Mouse (Mus musculus): Measurements from ENCODE around the gene Actr5. TPM values are rescaled to one million over a fixed set of nuclear protein-coding genes. Genes with fewer than 3 reads are reported as not detected.
A peak's percentile ranks its signal among the peaks of the same experiment; 100 is the strongest.

Actr5 gene
- polyA plus RNA-seq, 1 experiment from 2014 or later: 10.1 TPM

DNA sequence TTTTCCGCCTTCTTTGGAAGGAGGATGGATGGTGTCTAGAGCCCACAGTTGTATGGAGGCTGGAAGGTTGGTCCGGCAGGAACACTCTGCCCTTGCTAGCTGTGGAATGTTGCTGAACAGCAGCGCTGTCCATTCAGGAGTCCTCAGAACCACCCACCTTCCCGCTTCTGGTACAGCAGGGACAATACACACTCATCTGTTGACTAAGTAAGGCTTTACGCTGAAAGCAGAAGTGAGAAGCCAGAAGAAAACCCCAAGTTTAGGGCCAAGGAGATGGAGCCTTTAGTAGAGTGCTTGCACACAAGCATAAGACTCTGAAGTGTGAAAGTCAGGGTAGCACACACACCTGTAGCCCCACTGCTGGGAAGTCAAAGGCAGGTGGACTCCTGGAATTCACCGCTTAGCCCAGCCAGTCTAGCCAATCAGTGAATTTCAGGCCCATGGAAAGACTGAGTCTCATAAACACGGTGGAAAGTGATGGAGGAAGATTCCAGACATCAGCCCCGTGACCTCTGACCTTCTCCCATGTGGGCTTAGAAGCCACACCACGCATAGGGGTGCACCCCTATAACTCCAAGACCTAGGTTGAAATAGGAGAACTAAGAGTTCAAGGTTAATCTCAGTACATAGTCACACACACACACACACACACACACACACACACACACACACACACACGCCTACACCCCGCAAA lies 57.8 kb downstream of the Actr5 start:
- H3K36me3 ChIP-seq: no peaks in the 10 kb centered on the region
- peaks cover 31% of the 10 kb centered on the region for H3K4me1 ChIP-seq
- ATAC-seq (ENCODE audit: borderline replicate concordance, extremely low read depth, low FRiP score, low TSS enrichment): no peak
- H3K4me2 ChIP-seq: no peak overlapping the region
- no peaks in the 10 kb centered on the region for H3K9me3 ChIP-seq
- WGBS: 41% methylated on average over 11 of the region's 11 CpGs
- H3K27ac ChIP-seq: peak overlapping the region; percentile 51; the same call in 1 of the 2 replicates
- no peak overlapping the region for H3K9ac ChIP-seq
- no peak overlapping the region for H3K4me3 ChIP-seq
- no peaks in the 10 kb centered on the region for H3K27me3 ChIP-seq

DNA sequence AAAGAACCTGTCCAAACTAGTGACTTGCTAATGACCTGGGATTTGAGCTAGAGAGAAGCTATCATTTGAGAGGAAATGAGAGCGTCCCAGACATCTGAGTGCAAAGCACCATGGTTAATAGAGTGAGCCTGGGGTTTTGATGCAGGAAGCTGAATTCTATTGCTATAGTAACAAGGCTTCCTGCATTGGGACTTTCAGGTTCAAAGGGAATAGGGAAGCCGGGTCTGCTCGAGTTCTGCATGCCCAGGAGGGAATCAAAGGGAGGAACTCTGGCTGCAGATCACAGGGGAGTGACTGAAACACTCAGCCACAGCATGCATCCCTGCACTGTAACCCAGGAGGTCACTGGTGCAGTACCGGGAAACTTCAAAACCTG lies 58.3 kb downstream of the Actr5 start:
- ATAC-seq (ENCODE audit: borderline replicate concordance, extremely low read depth, low FRiP score, low TSS enrichment): no peak
- 12% methylated on average over 4 of the region's 4 CpGs for WGBS

DNA sequence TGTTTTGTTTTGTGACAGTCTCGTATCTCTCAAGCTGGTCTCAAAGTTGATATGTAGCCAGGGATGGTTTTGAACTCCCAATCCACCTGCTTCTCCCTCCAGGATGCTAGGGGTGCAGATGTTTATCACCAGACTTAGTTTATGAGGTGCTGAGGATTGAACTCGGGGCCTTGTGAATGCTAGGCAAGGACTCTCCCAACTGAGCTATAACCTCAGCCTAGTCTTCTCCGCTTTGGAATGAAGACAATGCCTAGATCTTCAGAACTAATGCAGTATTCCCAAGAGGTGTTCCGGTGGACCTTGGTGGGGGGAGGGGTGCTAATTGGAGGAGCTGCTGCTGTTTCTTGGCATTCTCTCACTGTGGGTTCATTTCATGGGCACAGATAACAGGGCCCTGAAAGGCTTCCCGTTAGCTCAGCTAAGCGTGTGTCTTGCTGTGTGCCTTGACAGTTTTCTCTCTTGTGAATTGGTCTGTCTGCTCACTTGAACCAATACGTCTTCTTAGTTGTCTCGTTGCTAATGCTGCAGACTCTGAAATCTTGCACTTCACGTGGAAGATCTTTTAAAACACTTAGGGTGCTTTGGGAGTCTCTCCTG lies 59.7 kb downstream of the Actr5 start:
- no peaks in the 10 kb centered on the region for H3K27me3 ChIP-seq
- H3K4me2 ChIP-seq: no peak overlapping the region
- H3K4me1 ChIP-seq: peaks cover 46% of the 10 kb centered on the region
- H3K36me3 ChIP-seq: no peaks in the 10 kb centered on the region
- no peak overlapping the region for H3K9ac ChIP-seq
- no peaks in the 10 kb centered on the region for H3K9me3 ChIP-seq
- 51% methylated on average over 9 of the region's 9 CpGs for WGBS
- no peak overlapping the region for H3K27ac ChIP-seq
- ATAC-seq (ENCODE audit: borderline replicate concordance, extremely low read depth, low FRiP score, low TSS enrichment): no peak
- no peak overlapping the region for H3K4me3 ChIP-seq

More for the DNA sequence above, 58.3 kb downstream of the Actr5 start:
- no peak overlapping the region for H3K4me2 ChIP-seq
- H3K4me3 ChIP-seq: no peak overlapping the region
- no peaks in the 10 kb centered on the region for H3K36me3 ChIP-seq
- no peaks in the 10 kb centered on the region for H3K27me3 ChIP-seq
- no peak overlapping the region for H3K9ac ChIP-seq
- H3K4me1 ChIP-seq: peaks cover 36% of the 10 kb centered on the region
- no peaks in the 10 kb centered on the region for H3K9me3 ChIP-seq
- H3K27ac ChIP-seq: 0 out of 2 replicates have a peak overlapping the region, but pooled peaks have one; percentile 51

DNA sequence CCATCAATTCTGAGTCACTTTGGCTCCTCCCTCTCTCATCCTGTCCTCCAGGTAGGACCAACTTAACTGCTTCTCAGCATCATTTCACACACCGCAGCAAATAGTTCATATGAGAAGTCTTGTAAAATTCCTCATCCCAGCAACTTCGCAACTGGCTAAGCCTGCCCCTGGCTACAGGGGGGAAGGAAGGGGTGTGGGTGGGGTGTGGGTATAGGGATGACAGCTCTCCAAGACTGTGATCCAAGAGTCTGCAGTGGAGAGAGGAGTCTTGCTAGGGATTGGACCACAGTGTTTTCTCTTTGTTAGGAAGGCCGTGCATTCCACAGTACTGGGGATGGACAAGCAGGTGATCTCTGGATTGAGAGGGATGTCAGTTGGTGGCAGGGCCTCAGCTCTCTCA lies 60.2 kb downstream of the Actr5 start:
- Histone ChIP-seq H3K36me3 (no peaks in the 10 kb centered on the region), H3K9me3 (no peaks in the 10 kb centered on the region), H3K27me3 (no peaks in the 10 kb centered on the region), H3K4me3 (no peak overlapping the region), H3K9ac (no peak overlapping the region), H3K27ac (no peak overlapping the region), H3K4me2 (no peak overlapping the region), H3K4me1 (peaks cover 50% of the 10 kb centered on the region)
- WGBS: 79% methylated on average over 3 of the region's 3 CpGs
- no peak for ATAC-seq (ENCODE audit: borderline replicate concordance, extremely low read depth, low FRiP score, low TSS enrichment)

DNA sequence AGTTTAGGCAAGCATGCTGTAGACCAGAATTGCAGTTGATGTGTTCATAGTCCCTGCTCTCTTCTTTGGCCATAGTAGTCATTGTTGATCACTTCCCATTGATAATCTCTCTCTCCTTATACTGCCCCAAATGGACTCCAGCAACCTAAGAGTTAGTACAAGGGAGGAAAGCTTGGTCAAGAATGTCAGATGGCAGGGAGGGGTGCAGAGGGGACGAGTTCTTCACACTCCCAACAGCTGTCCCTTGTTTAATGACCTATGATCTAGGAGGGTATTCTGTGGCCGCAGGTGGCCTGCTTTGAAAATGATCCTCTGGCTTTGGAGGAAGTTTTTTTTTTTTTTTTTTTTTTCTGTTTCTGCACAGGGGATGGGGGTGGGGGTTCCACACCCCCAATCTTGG lies 61.7 kb downstream of the Actr5 start:
- no peak overlapping the region for H3K27ac ChIP-seq
- no peak for ATAC-seq (ENCODE audit: borderline replicate concordance, extremely low read depth, low FRiP score, low TSS enrichment)
- H3K9ac ChIP-seq: no peak overlapping the region
- H3K36me3 ChIP-seq: no peaks in the 10 kb centered on the region
- no peaks in the 10 kb centered on the region for H3K27me3 ChIP-seq
- no peak overlapping the region for H3K4me3 ChIP-seq
- H3K4me1 ChIP-seq: peaks cover 40% of the 10 kb centered on the region
- no peak overlapping the region for H3K4me2 ChIP-seq
- 34% methylated on average over 2 of the region's 2 CpGs for WGBS
- H3K9me3 ChIP-seq: no peaks in the 10 kb centered on the region

DNA sequence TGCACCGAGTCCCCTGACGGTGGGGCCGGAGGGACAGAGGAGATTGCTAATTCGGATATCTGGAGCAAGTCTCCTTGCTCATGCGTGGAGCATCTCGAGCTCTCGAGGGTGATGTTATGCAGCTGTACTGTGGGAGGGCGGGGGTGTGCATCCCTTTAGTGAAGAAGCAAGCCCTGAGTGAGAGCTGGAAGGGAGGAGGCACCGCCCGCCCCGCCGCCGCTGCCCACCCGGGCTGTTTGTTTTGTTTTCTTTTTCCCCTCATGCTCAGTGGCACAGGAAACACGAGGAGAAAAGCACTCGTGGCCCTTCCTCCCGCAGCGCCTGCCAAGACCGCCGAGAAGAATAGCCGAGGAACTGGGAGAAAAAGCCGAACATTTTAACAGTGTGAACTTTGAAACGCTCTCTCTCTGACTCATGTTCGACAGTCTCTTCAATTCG lies 63.1 kb downstream of the Actr5 start:
- H3K4me1 ChIP-seq: peaks cover 27% of the 10 kb centered on the region
- H3K27me3 ChIP-seq: no peaks in the 10 kb centered on the region
- H3K36me3 ChIP-seq: no peaks in the 10 kb centered on the region
- no peak overlapping the region for H3K4me3 ChIP-seq
- no peaks in the 10 kb centered on the region for H3K9me3 ChIP-seq
- H3K4me2 ChIP-seq: peak overlapping the region; percentile 28; the same call in 1 of the 2 replicates
- no peak overlapping the region for H3K9ac ChIP-seq
- no peak for ATAC-seq (ENCODE audit: borderline replicate concordance, extremely low read depth, low FRiP score, low TSS enrichment)
- WGBS: 34% methylated on average over 25 of the region's 25 CpGs
- peak overlapping the region; percentile 55 for H3K27ac ChIP-seq

MicroRNA genes within 50 kb of the gene (microRNA counts, 519-probe panel; counts per million panel counts)
- 1,993 counts per million, percentile 17 among the panel's probes with 10 or more counts for microRNA mmu-miR-3474

Small RNA genes lying within 50 kb of the gene (microRNA-seq; reads per million reads assigned to microRNA genes)
- 1.1 reads per million for gene Mir3474

Other genes with a start within 250 kb of the Actr5 start
- 1.7 and 2.9 TPM in 2 replicates for gene Snhg11, start 249.2 kb upstream of the Actr5 start, polyA plus RNA-seq (2015; fragmentation: Nextera tagmentation; extraction: Ambion mirVana)
- gene Ralgapb, start 215.0 kb upstream of the Actr5 start, polyA plus RNA-seq (2015; fragmentation: Nextera tagmentation; extraction: Ambion mirVana): 16.2 and 17.7 TPM in 2 replicates
- not detected in 2 replicates for gene Adig, start 122.3 kb upstream of the Actr5 start, polyA plus RNA-seq (2015; fragmentation: Nextera tagmentation; extraction: Ambion mirVana)
- not detected in 2 replicates for gene Arhgap40, start 112.1 kb upstream of the Actr5 start, polyA plus RNA-seq (2015; fragmentation: Nextera tagmentation; extraction: Ambion mirVana)
- gene Slc32a1, start 14.1 kb upstream of the Actr5 start, polyA plus RNA-seq (2015; fragmentation: Nextera tagmentation; extraction: Ambion mirVana): not detected in 2 replicates
- 16.7 and 20.2 TPM in 2 replicates for gene Ppp1r16b, start 40.5 kb downstream of the Actr5 start, polyA plus RNA-seq (2015; fragmentation: Nextera tagmentation; extraction: Ambion mirVana)
- gene Fam83d, start 143.2 kb downstream of the Actr5 start, polyA plus RNA-seq (2015; fragmentation: Nextera tagmentation; extraction: Ambion mirVana): 66.0 and 71.8 TPM in 2 replicates
- 14.1 and 15.7 TPM in 2 replicates for gene Dhx35, start 169.9 kb downstream of the Actr5 start, polyA plus RNA-seq (2015; fragmentation: Nextera tagmentation; extraction: Ambion mirVana)